Mouse (Mus musculus) MEL (cell line): ENCODE measurements around the gene F2r. TPM values are rescaled to one million over a fixed set of nuclear protein-coding genes. Genes with fewer than 3 reads are reported as not detected.

Experiments used
- DNase-seq: peaks from one replicate; pipeline ENCODE4 v3.0.0; 2011; ENCODE audit warnings: low read depth, low spot score
- H3K27ac ChIP-seq: 2 replicates; pipeline ENCODE4 v1.5.1; 2012; ENCODE audit warnings: low read depth, mild to moderate bottlenecking, control low read depth, low read length, moderate library complexity; ENCODE audit not compliant: control insufficient read depth
- H3K27me3 ChIP-seq, 2 experiments: fragments of 150-350 bp in 1 of 2; sonication (generic) in 1 of 2; 2 replicates each; pipeline ENCODE4 v1.6.1; 2012; ENCODE audit warnings: low read length in 2 of 2, mild to moderate bottlenecking in 2 of 2, improper control_type of control experiment in 1 of 2, moderate library complexity in 1 of 2; ENCODE audit not compliant: insufficient read depth in 2 of 2, control insufficient read depth in 1 of 2
- H3K36me3 ChIP-seq, 2 experiments: 2 replicates each; pipeline ENCODE4 v1.6.1; 2012 to 2014; ENCODE audit warnings: low read length in 2 of 2, improper control_type of control experiment in 1 of 2, inconsistent platforms in 1 of 2, mild to moderate bottlenecking in 1 of 2; ENCODE audit not compliant: insufficient read depth in 2 of 2, control insufficient read depth in 1 of 2
- H3K4me1 ChIP-seq, 2 experiments: fragments of 150-350 bp in 1 of 2; sonication (generic) in 1 of 2; 2 replicates each; pipeline ENCODE4 v1.6.1; 2012; ENCODE audit warnings: low read length in 2 of 2, improper control_type of control experiment in 1 of 2, mild to moderate bottlenecking in 1 of 2; ENCODE audit not compliant: insufficient read depth in 2 of 2, control insufficient read depth in 1 of 2
- H3K4me3 ChIP-seq, 2 experiments: fragments of 150-350 bp in 1 of 2; sonication (generic) in 1 of 2; 2 replicates each; pipeline ENCODE4 v1.5.1; 2012; ENCODE audit warnings: low read depth in 2 of 2, low read length in 2 of 2, mild to moderate bottlenecking in 2 of 2, moderate library complexity in 2 of 2, control low read depth in 1 of 2, improper control_type of control experiment in 1 of 2; ENCODE audit not compliant: control insufficient read depth in 1 of 2, insufficient read depth in 1 of 2
- H3K79me2 ChIP-seq: 2 replicates; pipeline ENCODE4 v1.6.1; 2012; ENCODE audit warnings: mild to moderate bottlenecking, low read length, moderate library complexity; ENCODE audit not compliant: control insufficient read depth, poor library complexity, insufficient read depth
- H3K9ac ChIP-seq: 2 replicates; pipeline ENCODE4 v1.6.1; 2012; ENCODE audit warnings: low read depth, mild to moderate bottlenecking, control low read depth, low read length, moderate library complexity; ENCODE audit not compliant: control insufficient read depth, poor library complexity, severe bottlenecking
- H3K9me3 ChIP-seq: fragments of 150-350 bp; sonication (generic); replicated peaks from 2 replicates; pipeline ENCODE4 v1.6.1; 2012; ENCODE audit warnings: mild to moderate bottlenecking, low read length, improper control_type of control experiment, moderate library complexity; ENCODE audit not compliant: insufficient read depth
- CHD1 ChIP-seq: IDR thresholded peaks from 2 replicates; pipeline ENCODE4 v1.6.1; 2012; ENCODE audit warnings: low read depth, mild to moderate bottlenecking, inconsistent platforms, low read length, improper control_type of control experiment
- CHD2 ChIP-seq: IDR thresholded peaks from 2 replicates; pipeline ENCODE4 v1.6.1; 2011; ENCODE audit warnings: low read length, improper control_type of control experiment
- E2F4 ChIP-seq: IDR thresholded peaks from 2 replicates; pipeline ENCODE4 v1.6.1; 2011; ENCODE audit warnings: low read depth, low read length, improper control_type of control experiment, borderline replicate concordance
- ELF1 ChIP-seq: IDR thresholded peaks from 2 replicates; pipeline ENCODE4 v1.6.1; 2014; ENCODE audit warnings: low read depth, mild to moderate bottlenecking, inconsistent platforms, low read length, improper control_type of control experiment, moderate library complexity
- GATA1 ChIP-seq: IDR thresholded peaks from 2 replicates; pipeline ENCODE4 v1.6.1; 2011; ENCODE audit warnings: low read depth, low read length, improper control_type of control experiment
- JUND ChIP-seq: IDR thresholded peaks from 2 replicates; pipeline ENCODE4 v1.6.1; 2011; ENCODE audit warnings: low read depth, mild to moderate bottlenecking, improper control_type of control experiment, low read length
- KAT2A ChIP-seq: conservative IDR thresholded peaks from 2 replicates; pipeline ENCODE4 v1.6.1; 2012; ENCODE audit warnings: low read depth, low read length, improper control_type of control experiment, inconsistent platforms
- MAFK ChIP-seq: IDR thresholded peaks from 2 replicates; pipeline ENCODE4 v1.6.1; 2011; ENCODE audit warnings: low read depth, mild to moderate bottlenecking, low read length, improper control_type of control experiment, borderline replicate concordance
- MAX ChIP-seq: IDR thresholded peaks from 2 replicates; pipeline ENCODE4 v1.6.1; 2011; ENCODE audit warnings: low read length, improper control_type of control experiment
- MEF2A ChIP-seq: IDR thresholded peaks from 2 replicates; pipeline ENCODE4 v1.6.1; 2014; ENCODE audit warnings: low read depth, mild to moderate bottlenecking, inconsistent platforms, low read length, improper control_type of control experiment; ENCODE audit not compliant: poor library complexity, insufficient replicate concordance, severe bottlenecking; ENCODE audit errors: extremely low read depth
- MXI1 ChIP-seq: IDR thresholded peaks from 2 replicates; pipeline ENCODE4 v1.6.1; 2011; ENCODE audit warnings: mild to moderate bottlenecking, low read depth, low read length, improper control_type of control experiment
- MYB ChIP-seq: IDR thresholded peaks from 2 replicates; pipeline ENCODE4 v1.6.1; 2011; ENCODE audit warnings: mild to moderate bottlenecking, low read depth, low read length, improper control_type of control experiment
- NELFE ChIP-seq: IDR thresholded peaks from 2 replicates; pipeline ENCODE4 v1.6.1; 2011; ENCODE audit warnings: low read depth, low read length, improper control_type of control experiment
- NRF1 ChIP-seq: IDR thresholded peaks from 2 replicates; pipeline ENCODE4 v1.6.1; 2014; ENCODE audit warnings: low read depth, mild to moderate bottlenecking, inconsistent platforms, low read length, improper control_type of control experiment, moderate library complexity; ENCODE audit not compliant: poor library complexity, insufficient read depth, severe bottlenecking
- POLR2A ChIP-seq, 2 experiments: IDR thresholded peaks; 2 replicates each; pipeline ENCODE4 v1.6.1; 2011 to 2012; ENCODE audit warnings: low read length in 2 of 2, mild to moderate bottlenecking in 2 of 2, control low read depth in 1 of 2, improper control_type of control experiment in 1 of 2, low read depth in 1 of 2, moderate library complexity in 1 of 2; ENCODE audit not compliant: control insufficient read depth in 1 of 2, insufficient read depth in 1 of 2, poor library complexity in 1 of 2
- POLR2AphosphoS2 ChIP-seq: IDR thresholded peaks from 2 replicates; pipeline ENCODE4 v1.6.1; 2011; ENCODE audit warnings: low read length, improper control_type of control experiment
- RAD21 ChIP-seq: IDR thresholded peaks from 2 replicates; pipeline ENCODE4 v1.6.1; 2011; ENCODE audit warnings: mild to moderate bottlenecking, low read depth, low read length, improper control_type of control experiment
- RCOR1 ChIP-seq: IDR thresholded peaks from 2 replicates; pipeline ENCODE4 v1.6.1; 2012; ENCODE audit warnings: low read depth, mild to moderate bottlenecking, inconsistent platforms, low read length, improper control_type of control experiment
- TAL1 ChIP-seq: IDR thresholded peaks from 2 replicates; pipeline ENCODE4 v1.6.1; 2012; ENCODE audit warnings: mild to moderate bottlenecking, inconsistent platforms, low read length, moderate library complexity, mixed read lengths
- USF1 ChIP-seq: IDR thresholded peaks from 2 replicates; pipeline ENCODE4 v1.6.1; 2014; ENCODE audit warnings: low read depth, mild to moderate bottlenecking, inconsistent platforms, low read length, improper control_type of control experiment, moderate library complexity
- ZC3H11A ChIP-seq: IDR thresholded peaks from 2 replicates; pipeline ENCODE4 v1.6.1; 2012; ENCODE audit warnings: low read depth, mild to moderate bottlenecking, inconsistent platforms, low read length, improper control_type of control experiment
- ZMIZ1 ChIP-seq: IDR thresholded peaks from 2 replicates; pipeline ENCODE4 v1.6.1; 2012; ENCODE audit warnings: low read depth, mild to moderate bottlenecking, inconsistent platforms, low read length, improper control_type of control experiment, moderate library complexity
- ZNF384 ChIP-seq: IDR thresholded peaks from 2 replicates; pipeline ENCODE4 v1.6.1; 2012; ENCODE audit warnings: low read depth, mild to moderate bottlenecking, inconsistent platforms, low read length, improper control_type of control experiment
- polyA plus RNA-seq, 2 experiments: library from polyadenylated mRNA; stranded (reverse) in 1 of 2; unstranded in 1 of 2; fragments of >175 nt in 1 of 2; fragments of >200 nt in 1 of 2; gene quantifications; 2 replicates each; pipeline versions ENCODE4 v1.2.1 to v1.2.4; 2012; ENCODE audit warnings: low replicate concordance in 2 of 2, low read depth in 1 of 2; ENCODE audit not compliant: insufficient read length in 2 of 2, insufficient read depth in 1 of 2, missing spikeins in 1 of 2
- total RNA-seq: library from RNA; depleted of rRNA; stranded (reverse); fragments of 300-350 nt; gene quantifications from 2 replicates; pipeline ENCODE4 v1.2.3, GENCODE M21; 2012

The F2r gene
- total and polyA plus RNA-seq, 3 experiments = 19.1 to 32.7 TPM; not detected in 1

DNA sequence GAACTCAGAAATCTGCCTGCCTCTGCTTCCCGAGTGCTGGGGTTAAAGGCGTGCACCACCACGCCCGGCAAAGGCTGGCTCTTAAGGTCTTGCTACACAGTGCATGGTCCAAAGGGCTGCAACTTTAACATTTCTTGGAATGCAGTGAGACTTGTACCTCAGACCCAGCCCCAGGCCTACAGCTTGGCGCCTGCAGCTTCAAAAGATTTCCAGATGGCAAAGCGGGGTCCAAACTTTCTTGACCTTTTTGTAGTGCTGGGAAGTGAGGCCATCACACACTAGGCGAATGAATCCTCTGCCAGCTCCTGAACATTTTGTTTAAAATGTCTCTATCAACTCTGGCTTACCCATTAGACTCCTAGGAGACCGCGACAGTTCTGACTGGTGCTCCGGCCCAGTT lies 20.7 kb downstream of the F2r start:
- Histone ChIP-seq H3K79me2 (no peaks in the 10 kb centered on the region), H3K4me3 (no peak overlapping the region), H3K27me3 (no peaks in the 10 kb centered on the region), H3K27ac (no peak overlapping the region), H3K9me3 (no peaks in the 10 kb centered on the region), H3K4me1 (peaks cover 0 to 2% of the 10 kb centered on the region in 2 experiments; a peak in 2 of 4 replicates), H3K36me3 (no peaks in the 10 kb centered on the region), H3K9ac (no peak overlapping the region)
- TF ChIP-seq ELF1 = no peak
- no peak for TF ChIP-seq RCOR1
- TF ChIP-seq JUND = no peak
- TF ChIP-seq CHD2 = no peak
- no peak for TF ChIP-seq ZC3H11A
- TF ChIP-seq POLR2A (IDR thresholded peaks at IDR 0.05; ENCODE audit: control insufficient read depth in 1 of 2, insufficient read depth in 1 of 2, low read depth in 1 of 2, low read length in 2 of 2, poor library complexity in 1 of 2) = no peak
- TF ChIP-seq MXI1 = no peak
- TF ChIP-seq KAT2A = no peak
- TF ChIP-seq NELFE = no peak
- TF ChIP-seq E2F4 = no peak
- TF ChIP-seq RAD21 = no peak
- no peak for TF ChIP-seq USF1
- no peak for TF ChIP-seq POLR2AphosphoS2
- TF ChIP-seq MAX = no peak
- no peak for TF ChIP-seq ZMIZ1
- TF ChIP-seq ZNF384 = no peak
- TF ChIP-seq CHD1 = no peak
- TF ChIP-seq MEF2A = no peak
- no peak for DNase-seq

DNA sequence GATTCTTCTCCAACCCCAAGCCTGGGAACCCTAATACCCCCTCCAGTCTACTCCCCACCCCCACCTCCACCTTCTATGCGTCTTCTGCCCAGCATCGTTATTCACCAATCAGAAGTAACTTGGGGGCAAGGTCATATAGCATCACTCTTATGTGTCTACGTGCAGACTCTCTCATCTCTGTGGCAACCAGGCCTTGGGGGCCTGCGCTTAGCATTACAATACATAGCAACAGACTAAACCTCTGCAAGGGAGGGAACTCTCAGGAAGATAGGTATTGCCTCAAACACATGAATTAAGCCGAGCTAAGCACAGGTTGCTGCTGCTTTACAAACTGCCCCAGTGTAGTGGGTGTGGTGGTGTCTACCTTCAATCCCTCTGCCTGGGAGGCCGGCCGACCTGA lies 21.6 kb downstream of the F2r start:
- no peak overlapping the region for H3K9ac ChIP-seq
- TF ChIP-seq MAFK (no peak), TAL1 (no peak), MYB (no peak), CHD2 (no peak), NRF1 (no peak), GATA1 (no peak)
- TF ChIP-seq, all 39 proteins: peak for 0
- no peak overlapping the region for H3K4me3 ChIP-seq
- H3K9me3 ChIP-seq = no peaks in the 10 kb centered on the region
- no peaks in the 10 kb centered on the region for H3K79me2 ChIP-seq
- H3K36me3 ChIP-seq = no peaks in the 10 kb centered on the region
- DNase-seq = no peak
- H3K27me3 ChIP-seq = no peaks in the 10 kb centered on the region
- peaks cover 0 to 2% of the 10 kb centered on the region in 2 experiments; a peak in 2 of 4 replicates for H3K4me1 ChIP-seq
- no peak overlapping the region for H3K27ac ChIP-seq
